Mouse (Mus musculus) embryonic facial prominence, embryonic 14.5 days (tissue): ENCODE measurements around the gene Fas. TPM values are rescaled to one million over a fixed set of nuclear protein-coding genes. Genes with fewer than 3 reads are reported as not detected.

ENCODE experiments used
- ATAC-seq: fragments of 200-750 bp; cut with Nextera tagmentation; 2 replicates; pipeline ENCODE4 v1.8.0; 2017; ENCODE audit warnings: low read depth, moderate number of reproducible peaks, moderate TSS enrichment
- DNase-seq: peaks from one replicate; pipeline ENCODE4 v3.0.0-alpha.2; 2015; ENCODE audit warnings: low spot score
- H3K27ac ChIP-seq: fragments of 300-500 bp; sonication (generic); replicated peaks from 2 replicates; pipeline ENCODE4 v1.5.1; 2014; ENCODE audit warnings: low read depth, mild to moderate bottlenecking, low read length, moderate library complexity
- H3K27me3 ChIP-seq: fragments of 300-500 bp; sonication (generic); replicated peaks from 2 replicates; pipeline ENCODE4 v1.6.1; 2014; ENCODE audit warnings: low read length; ENCODE audit not compliant: control insufficient read depth, insufficient read depth
- H3K36me3 ChIP-seq: fragments of 300-500 bp; sonication (generic); 2 replicates; pipeline ENCODE4 v1.6.1; 2014; ENCODE audit warnings: low read length, mixed read lengths; ENCODE audit not compliant: control insufficient read depth, insufficient read depth
- H3K4me1 ChIP-seq: fragments of 300-500 bp; sonication (generic); 2 replicates; pipeline ENCODE4 v1.6.1; 2014; ENCODE audit warnings: antibody characterized with exemption, low read length; ENCODE audit not compliant: control insufficient read depth, insufficient read depth
- H3K4me2 ChIP-seq: fragments of 300-500 bp; sonication (generic); 2 replicates; pipeline ENCODE4 v1.6.1; 2014; ENCODE audit warnings: low read depth, mild to moderate bottlenecking, low read length, moderate library complexity, mixed read lengths
- H3K4me3 ChIP-seq: fragments of 300-500 bp; sonication (generic); 2 replicates; pipeline ENCODE4 v1.5.1; 2014; ENCODE audit warnings: low read depth, mild to moderate bottlenecking, low read length
- H3K9ac ChIP-seq: fragments of 300-500 bp; sonication (generic); 2 replicates; pipeline ENCODE4 v1.6.1; 2014; ENCODE audit warnings: low read depth, mild to moderate bottlenecking, low read length, moderate library complexity, mixed read lengths
- H3K9me3 ChIP-seq: fragments of 300-500 bp; sonication (generic); 2 replicates; pipeline ENCODE4 v1.6.1; 2016; ENCODE audit warnings: low read length; ENCODE audit not compliant: control insufficient read depth
- WGBS: fragments of 180-500 bp; shearing (Covaris S2); extraction: QIAGEN DNeasy Blood & Tissue Kit; methylation state at CpG from one replicate; pipeline ENCODE4 v1.1.7; 2014; 5-methylcytosine and 5-hydroxymethylcytosine counted together
- polyA plus RNA-seq: library from polyadenylated mRNA; unstranded; fragments of >200 nt; fragmentation: Nextera tagmentation; extraction: Ambion mirVana; gene quantifications from 2 replicates; pipeline ENCODE4 v1.2.1, GENCODE M21; 2014

Fas gene
- polyA plus RNA-seq, 1 experiment from 2014 or later: 5.6 TPM

DNA sequence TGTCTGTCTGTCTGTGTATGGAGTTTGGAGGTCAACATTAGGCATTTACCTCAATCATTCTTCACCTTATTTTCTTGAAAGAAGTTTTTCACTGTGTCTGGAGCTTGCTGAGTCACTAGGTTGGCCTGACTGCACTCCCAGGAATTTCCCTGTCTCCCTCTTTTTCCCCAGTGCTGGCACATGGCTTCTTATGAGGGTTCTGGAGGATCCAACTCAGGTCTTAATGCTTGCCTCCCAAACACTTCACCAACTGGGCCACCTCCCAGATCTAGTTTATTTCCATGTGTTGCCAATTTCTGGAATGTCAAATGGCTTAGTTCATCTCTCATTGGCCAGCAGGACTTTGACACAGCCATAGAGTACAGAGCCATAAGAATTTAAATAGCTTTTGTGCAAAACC is 14.5 kb downstream of the Fas start:
- H3K4me2 ChIP-seq: no peak overlapping the region
- no peaks in the 10 kb centered on the region for H3K9me3 ChIP-seq
- H3K36me3 ChIP-seq: no peaks in the 10 kb centered on the region
- no peak for DNase-seq
- no peak overlapping the region for H3K4me3 ChIP-seq
- no peak overlapping the region for H3K9ac ChIP-seq
- H3K27ac ChIP-seq: no peak overlapping the region
- no peaks in the 10 kb centered on the region for H3K27me3 ChIP-seq
- H3K4me1 ChIP-seq: no peaks in the 10 kb centered on the region
- no peak for ATAC-seq

DNA sequence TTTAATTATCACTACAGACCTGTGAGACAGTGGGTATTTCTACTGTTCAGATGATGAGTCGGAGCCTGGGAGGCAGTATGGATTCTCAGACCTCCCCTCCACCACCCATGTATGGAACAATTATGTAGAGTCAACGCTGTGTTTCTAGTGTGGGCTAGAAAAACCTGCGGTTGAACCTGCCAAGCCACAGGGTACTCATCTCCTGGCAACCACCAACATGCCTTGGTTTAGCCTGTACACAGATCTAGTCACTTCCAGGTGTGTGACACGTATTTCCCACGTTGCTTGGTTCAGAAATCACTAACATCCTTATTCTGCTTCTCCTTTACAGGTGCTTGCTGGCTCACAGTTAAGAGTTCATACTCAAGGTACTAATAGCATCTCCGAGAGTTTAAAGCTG is 16.3 kb downstream of the Fas start:
- WGBS: 73% methylated on average over 6 of the region's 6 CpGs
- no peak overlapping the region for H3K27ac ChIP-seq
- no peak for ATAC-seq
- no peaks in the 10 kb centered on the region for H3K36me3 ChIP-seq
- H3K9me3 ChIP-seq: no peaks in the 10 kb centered on the region
- H3K4me3 ChIP-seq: no peak overlapping the region
- no peak overlapping the region for H3K4me2 ChIP-seq
- no peak overlapping the region for H3K9ac ChIP-seq
- no peaks in the 10 kb centered on the region for H3K27me3 ChIP-seq
- no peak for DNase-seq
- H3K4me1 ChIP-seq: no peaks in the 10 kb centered on the region

DNA sequence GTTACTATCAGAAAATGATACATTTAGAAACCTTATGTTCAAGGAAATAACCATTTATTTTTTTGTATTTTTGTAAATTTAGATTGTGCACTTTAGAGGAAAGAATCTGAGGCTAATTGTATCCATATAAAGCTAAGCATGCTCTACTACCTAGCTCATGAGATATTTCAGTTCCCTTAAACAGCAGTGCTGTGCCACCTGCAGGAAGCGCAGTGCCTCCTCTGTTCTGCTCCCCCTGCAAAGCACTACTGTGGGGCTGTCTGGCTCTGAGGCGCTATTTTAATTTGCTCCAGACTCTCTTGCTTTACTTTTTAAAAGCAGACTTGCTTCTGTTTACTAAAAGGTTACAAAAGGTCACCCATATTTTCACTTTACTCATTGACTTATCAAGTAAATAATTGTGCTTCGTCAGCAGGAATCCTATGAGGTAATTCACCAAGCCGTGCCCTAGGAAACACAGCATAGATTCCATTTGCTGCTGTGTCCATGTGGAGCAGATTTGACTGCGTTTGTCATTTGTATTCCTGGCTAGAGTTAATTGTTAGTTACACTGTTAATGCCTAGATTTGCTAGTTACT is 21.8 kb downstream of the Fas start:
- no peaks in the 10 kb centered on the region for H3K36me3 ChIP-seq
- H3K27ac ChIP-seq: no peak overlapping the region
- no peak overlapping the region for H3K9ac ChIP-seq
- WGBS: 48% methylated on average over 5 of the region's 5 CpGs
- no peaks in the 10 kb centered on the region for H3K9me3 ChIP-seq
- H3K4me2 ChIP-seq: no peak overlapping the region
- H3K4me3 ChIP-seq: no peak overlapping the region
- no peaks in the 10 kb centered on the region for H3K27me3 ChIP-seq
- no peaks in the 10 kb centered on the region for H3K4me1 ChIP-seq
- ATAC-seq: no peak
- no peak for DNase-seq

DNA sequence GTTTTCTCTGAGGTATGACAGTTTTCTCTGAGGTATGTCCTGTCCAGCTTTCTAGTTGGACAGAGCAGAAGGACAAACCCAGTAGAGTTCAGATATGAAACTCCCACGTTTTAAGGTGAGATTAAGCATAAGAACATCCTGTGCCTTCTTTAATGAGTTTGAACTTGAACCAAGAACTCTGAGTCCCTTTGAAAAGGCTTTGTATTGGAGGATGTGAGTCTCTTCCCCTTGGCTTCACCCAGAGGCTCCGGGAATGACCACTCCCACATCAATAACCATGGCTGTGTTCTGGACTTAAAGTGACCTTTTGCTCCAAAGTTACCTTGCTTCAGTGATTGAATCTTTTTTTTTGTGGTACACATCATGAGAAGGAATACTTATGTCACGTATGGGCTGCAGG is 37.6 kb downstream of the Fas start:
- ATAC-seq (no peak), DNase-seq (no peak)
- H3K9me3 ChIP-seq: no peaks in the 10 kb centered on the region
- no peaks in the 10 kb centered on the region for H3K36me3 ChIP-seq
- H3K27me3 ChIP-seq: no peaks in the 10 kb centered on the region
- no peak overlapping the region for H3K4me2 ChIP-seq
- H3K27ac ChIP-seq: no peak overlapping the region
- WGBS: 63% methylated on average over 3 of the region's 3 CpGs
- H3K9ac ChIP-seq: no peak overlapping the region
- no peaks in the 10 kb centered on the region for H3K4me1 ChIP-seq
- no peak overlapping the region for H3K4me3 ChIP-seq

DNA sequence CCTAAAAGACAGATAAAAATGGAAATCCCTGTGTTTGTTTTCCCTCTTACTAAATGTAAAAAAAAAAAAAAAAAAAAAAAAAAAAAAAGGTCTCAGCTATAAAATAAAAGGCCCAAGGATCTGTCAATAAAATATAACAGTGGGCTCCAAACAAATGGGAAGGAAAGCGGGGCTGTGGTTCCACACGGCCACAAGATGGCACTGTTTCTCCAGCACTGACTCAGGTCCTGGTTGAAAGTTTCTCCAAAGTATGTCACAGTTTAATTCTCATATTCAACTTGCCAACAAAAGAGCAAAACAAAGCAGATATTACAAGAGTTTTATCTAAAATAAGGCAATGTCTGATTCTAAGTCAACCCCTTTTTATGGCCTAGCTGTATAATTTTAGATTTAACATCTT is 43.8 kb downstream of the Fas start:
- Histone ChIP-seq H3K4me3 (no peak overlapping the region), H3K4me2 (no peak overlapping the region), H3K9ac (no peak overlapping the region), H3K4me1 (no peaks in the 10 kb centered on the region), H3K27ac (no peak overlapping the region), H3K9me3 (no peaks in the 10 kb centered on the region), H3K36me3 (no peaks in the 10 kb centered on the region), H3K27me3 (no peaks in the 10 kb centered on the region)
- DNase-seq (peak; percentile 82), ATAC-seq (peak; percentile 57; the same call in 1 of the 2 replicates)
- WGBS: 1% methylated on average over 2 of the region's 2 CpGs

DNA sequence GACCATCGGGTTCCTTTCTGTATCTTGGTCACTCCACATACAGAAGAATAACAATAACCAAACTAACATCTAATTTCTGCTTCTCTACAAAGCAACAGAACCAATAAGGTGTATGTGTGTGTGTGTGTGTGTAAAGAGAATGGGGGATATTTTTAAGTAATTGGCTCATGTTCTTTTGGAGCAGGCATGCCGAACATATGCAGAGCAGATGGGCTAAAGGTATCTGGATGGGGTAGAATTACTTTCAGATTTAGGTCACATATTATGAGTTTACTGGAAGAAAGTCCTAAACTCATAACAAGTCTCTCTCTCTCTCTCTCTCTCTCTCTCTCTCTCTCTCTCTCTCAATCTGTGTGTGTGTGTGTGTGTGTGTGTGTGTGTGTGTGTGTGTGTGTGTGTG is 54.2 kb downstream of the Fas start:
- 44% methylated on average over 2 of the region's 2 CpGs for WGBS
- Histone ChIP-seq H3K9me3 (no peaks in the 10 kb centered on the region), H3K4me1 (0 out of 2 replicates have a peak, but pooled peaks cover 3% of the 10 kb centered on the region), H3K4me2 (no peak overlapping the region), H3K27ac (0 out of 2 replicates have a peak overlapping the region, but pooled peaks have one; percentile 2), H3K4me3 (no peak overlapping the region), H3K9ac (no peak overlapping the region), H3K36me3 (no peaks in the 10 kb centered on the region), H3K27me3 (no peaks in the 10 kb centered on the region)
- ATAC-seq (no peak), DNase-seq (peak; percentile 58)

DNA sequence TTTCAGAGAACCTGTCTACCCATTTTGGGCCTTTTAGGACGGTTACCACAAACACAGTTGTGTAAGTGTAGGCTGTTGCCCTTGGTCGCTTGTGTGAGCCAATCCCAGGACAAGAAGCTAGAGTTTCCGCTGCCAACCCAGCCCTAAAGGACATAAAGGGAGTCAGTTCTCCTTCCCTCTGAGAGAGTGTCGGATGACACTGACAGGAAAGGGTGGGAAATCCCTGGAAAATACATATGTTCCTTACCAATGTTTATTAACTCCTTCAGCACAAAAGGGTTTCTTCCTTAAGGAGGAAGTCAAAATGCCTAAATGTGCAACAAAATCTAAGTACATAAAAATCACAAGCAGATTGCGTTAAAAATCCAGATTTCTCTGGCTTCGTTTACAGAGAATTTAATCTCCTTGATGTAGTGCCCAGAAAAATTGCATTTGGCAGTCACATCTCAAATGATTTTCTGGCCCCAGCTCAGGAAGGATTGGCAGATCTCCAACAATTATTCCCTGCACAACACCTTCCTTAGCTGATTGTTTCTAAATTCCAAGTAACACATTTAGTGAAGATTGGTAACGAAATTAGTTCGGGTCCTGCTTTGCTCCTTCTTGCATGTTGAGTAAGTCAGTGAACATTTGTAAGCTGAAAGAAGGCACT is 55.3 kb downstream of the Fas start:
- Histone ChIP-seq H3K27ac (peak overlapping the region; percentile 82), H3K9ac (no peak overlapping the region), H3K4me2 (peak overlapping the region; percentile 10; the same call in 1 of the 2 replicates), H3K4me3 (no peak overlapping the region), H3K27me3 (no peaks in the 10 kb centered on the region), H3K9me3 (no peaks in the 10 kb centered on the region), H3K36me3 (no peaks in the 10 kb centered on the region), H3K4me1 (0 out of 2 replicates have a peak, but pooled peaks cover 3% of the 10 kb centered on the region)
- ATAC-seq (peak; percentile 88), DNase-seq (peak; percentile 91)
- WGBS: 16% methylated on average over 8 of the region's 8 CpGs

DNA sequence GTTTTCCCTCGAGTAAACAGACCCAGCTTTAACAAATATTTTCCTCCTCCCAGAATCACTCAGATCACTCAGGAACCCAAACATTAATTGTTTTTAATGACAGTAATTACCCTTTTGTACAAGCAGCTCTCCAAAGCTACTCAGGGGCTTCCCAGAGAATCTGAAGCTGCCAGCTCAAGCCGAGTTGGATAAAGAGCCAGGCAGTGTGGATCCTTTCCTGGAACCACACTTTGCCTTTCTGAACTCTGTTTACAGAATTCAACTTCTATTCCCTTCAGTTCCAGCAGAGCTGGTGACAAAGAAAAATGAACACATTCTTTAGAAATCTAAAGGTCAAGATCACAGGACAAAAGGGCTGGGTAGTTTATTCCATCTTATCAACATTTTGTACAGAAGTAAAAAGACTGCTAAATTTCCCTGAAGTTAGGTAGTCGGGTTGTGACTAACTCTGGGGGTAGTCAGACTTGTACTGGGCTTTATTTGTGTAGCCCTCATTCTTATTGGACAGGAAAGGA is 62.9 kb downstream of the Fas start:
- Histone ChIP-seq H3K27me3 (no peaks in the 10 kb centered on the region), H3K27ac (no peak overlapping the region), H3K9me3 (no peaks in the 10 kb centered on the region), H3K4me1 (peaks cover 4% of the 10 kb centered on the region; the same call in 1 of the 2 replicates), H3K36me3 (no peaks in the 10 kb centered on the region), H3K4me3 (no peak overlapping the region), H3K9ac (no peak overlapping the region), H3K4me2 (no peak overlapping the region)
- no peak for DNase-seq
- no peak for ATAC-seq
- 32% methylated on average over 3 of the region's 3 CpGs for WGBS

DNA sequence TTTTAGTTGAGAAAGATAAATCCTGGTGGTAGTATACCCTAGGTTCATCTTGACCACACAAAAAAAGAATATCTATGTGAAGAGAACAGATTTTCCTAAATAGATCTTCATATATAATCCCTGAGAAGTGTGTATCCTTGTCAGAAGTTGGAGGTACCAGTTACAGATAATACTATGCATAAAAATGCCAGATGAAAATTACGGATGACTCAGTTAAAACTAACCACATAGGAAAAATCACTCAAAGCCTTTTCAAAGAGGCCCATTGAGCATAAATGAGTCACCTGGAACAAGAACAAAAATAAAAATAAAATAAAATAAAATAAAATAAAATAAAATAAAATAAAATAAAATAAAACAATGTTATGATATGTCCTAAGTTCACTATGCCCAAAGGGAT is 72.2 kb downstream of the Fas start:
- H3K4me1 ChIP-seq: no peaks in the 10 kb centered on the region
- no peak overlapping the region for H3K27ac ChIP-seq
- no peaks in the 10 kb centered on the region for H3K36me3 ChIP-seq
- H3K27me3 ChIP-seq: no peaks in the 10 kb centered on the region
- no peak overlapping the region for H3K4me3 ChIP-seq
- DNase-seq (no peak), ATAC-seq (no peak)
- no peak overlapping the region for H3K4me2 ChIP-seq
- WGBS: 92% methylated on average over 1 of the region's 1 CpGs
- no peak overlapping the region for H3K9ac ChIP-seq
- H3K9me3 ChIP-seq: peaks cover 9% of the 10 kb centered on the region
